Mouse (Mus musculus) C2C12 (cell line): Measurements from ENCODE around the gene Pum3.

Source experiments
- CEBPB ChIP-seq: IDR thresholded peaks from one replicate; pipeline ENCODE4 v1.6.1; 2011; ENCODE audit warnings: low read depth, mild to moderate bottlenecking, control low read depth, moderate library complexity
- CTCF ChIP-seq: IDR thresholded peaks from one replicate; pipeline ENCODE4 v1.5.1; 2011; ENCODE audit not compliant: control insufficient read depth, insufficient read depth, insufficient read length
- MAX ChIP-seq: IDR thresholded peaks from one replicate; pipeline ENCODE4 v1.6.1; 2011; ENCODE audit warnings: mild to moderate bottlenecking, control low read depth
- MYOD1 ChIP-seq: IDR thresholded peaks from one replicate; pipeline ENCODE4 v1.6.1; 2011; ENCODE audit warnings: low read depth; ENCODE audit not compliant: control insufficient read depth, insufficient read length
- MYOG ChIP-seq: IDR thresholded peaks from one replicate; pipeline ENCODE4 v1.6.1; 2011; ENCODE audit not compliant: control insufficient read depth, insufficient read length; ENCODE audit errors: extremely low read depth
- USF1 ChIP-seq: IDR thresholded peaks from one replicate; pipeline ENCODE4 v1.6.1; 2011; ENCODE audit warnings: low read depth, mild to moderate bottlenecking, control low read depth, moderate library complexity

GRCm38 (mm10) chr19:27466691-27467090 lies 37.1 kb upstream of the Pum3 start:
- TF ChIP-seq MYOD1 (no peak), CTCF (no peak), CEBPB (no peak), MAX (no peak), USF1 (no peak), MYOG (no peak)
